Mouse (Mus musculus) megakaryocyte, adult 5-6 weeks (primary cell): ENCODE measurements at regions not wholly inside any gene's neighbourhood (a gene's known extent, or its start where the extent isn't known, plus 50 kb on each side); places are given as distances from the start of the nearest gene placed in this dataset.

Experiments used
- ATAC-seq: 2 replicates; pipeline ENCODE4 v1.8.0; 2016; ENCODE audit warnings: mild to moderate bottlenecking, inconsistent platforms; ENCODE audit not compliant: poor library complexity, severe bottlenecking

GRCm38 (mm10) chr4:9095646-9096045, 856.8 kb upstream of the Car8 start:
- no peak for ATAC-seq

- ATAC-seq = no peak
Measured at GRCm38 (mm10) chr4:9094522-9094921, 855.7 kb upstream of the Car8 start.

GRCm38 (mm10) chr4:9094076-9094475, 855.2 kb upstream of the Car8 start:
- no peak for ATAC-seq

- ATAC-seq = no peak
Measured at GRCm38 (mm10) chr4:9083526-9083925, 844.7 kb upstream of the Car8 start.

- ATAC-seq = no peak
Measured at GRCm38 (mm10) chr4:9081701-9082562, 843.1 kb upstream of the Car8 start.

DNA sequence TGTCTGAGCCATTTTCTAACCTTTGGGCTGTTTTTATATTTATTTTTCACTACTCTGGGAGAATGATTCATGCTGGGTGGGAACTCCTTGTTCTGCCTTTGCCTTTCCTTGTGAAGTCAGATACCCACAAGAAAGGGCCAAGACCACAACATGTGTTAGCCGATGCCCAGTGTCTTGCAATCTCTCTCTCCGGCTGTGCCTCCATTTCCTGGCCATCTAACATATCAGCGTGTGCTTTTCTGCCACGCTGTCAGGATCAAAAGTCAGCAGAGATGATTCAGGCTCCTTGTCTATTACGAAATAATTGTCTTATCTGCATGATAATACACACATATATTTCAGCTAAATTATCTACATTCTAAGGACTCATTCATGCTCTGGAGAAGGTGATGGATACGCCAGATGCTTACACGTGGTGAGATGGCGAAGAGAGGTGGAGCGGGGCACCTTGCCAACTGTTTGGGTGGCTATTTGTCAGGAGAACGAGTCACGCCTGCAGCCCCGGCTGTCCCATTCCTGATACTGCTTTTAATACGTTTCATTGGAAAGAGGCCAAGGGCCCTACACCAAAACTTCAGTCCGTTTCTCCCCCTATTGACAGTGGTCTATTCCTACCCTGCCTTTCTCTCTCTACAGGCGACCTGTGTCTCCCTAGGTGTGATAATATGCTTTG, 842.1 kb upstream of the Car8 start:
- ATAC-seq = no peak

- ATAC-seq = no peak
Measured at GRCm38 (mm10) chr4:9079828-9080245, 841.0 kb upstream of the Car8 start.

GRCm38 (mm10) chr4:9074447-9074846, 835.6 kb upstream of the Car8 start:
- ATAC-seq = no peak

GRCm38 (mm10) chr4:9073736-9074428, 835.0 kb upstream of the Car8 start:
- no peak for ATAC-seq

DNA sequence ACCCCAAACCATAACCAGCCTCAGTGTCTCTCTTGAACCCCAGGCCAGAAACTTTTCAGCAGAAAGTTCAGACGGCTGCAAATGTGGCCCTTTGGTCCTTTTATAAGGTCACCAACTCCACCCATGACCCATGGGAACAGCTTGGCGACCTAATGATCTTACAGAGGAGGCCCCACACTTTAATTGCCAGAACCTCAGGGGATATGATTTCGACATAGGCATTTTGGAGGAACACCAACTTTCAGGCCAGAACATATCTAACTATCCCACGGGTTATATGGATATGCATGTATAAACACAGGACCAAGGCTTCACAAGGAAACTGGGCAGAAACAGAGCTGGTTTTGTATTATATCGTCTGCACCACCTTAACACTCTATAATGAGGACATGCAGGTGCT, 833.5 kb upstream of the Car8 start:
- ATAC-seq = no peak

GRCm38 (mm10) chr4:9067874-9068273, 829.0 kb upstream of the Car8 start:
- ATAC-seq = no peak

GRCm38 (mm10) chr4:9065981-9066815, 827.4 kb upstream of the Car8 start:
- ATAC-seq = peak; percentile 43

- no peak for ATAC-seq
Measured at GRCm38 (mm10) chr4:9061941-9062340, 823.1 kb upstream of the Car8 start.

DNA sequence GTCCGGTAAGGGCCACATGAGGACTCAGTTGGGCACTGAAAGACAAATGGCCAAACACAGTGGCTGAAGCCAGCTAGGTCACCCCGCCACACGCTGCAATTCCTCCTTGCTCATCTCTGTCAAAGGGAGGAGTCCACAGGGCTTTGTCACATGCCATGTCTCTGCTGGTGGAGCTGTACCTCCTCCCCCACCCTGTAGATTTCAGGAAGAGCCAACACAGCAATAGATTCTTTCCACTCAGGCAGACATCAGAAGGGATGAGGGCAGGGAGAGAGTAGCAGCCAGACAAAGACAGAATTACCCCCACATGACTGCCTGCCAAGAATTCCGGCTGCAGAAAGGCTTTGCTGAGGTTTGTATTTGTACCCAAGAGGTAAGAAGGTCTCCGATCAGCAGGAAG, 821.4 kb upstream of the Car8 start:
- no peak for ATAC-seq

DNA sequence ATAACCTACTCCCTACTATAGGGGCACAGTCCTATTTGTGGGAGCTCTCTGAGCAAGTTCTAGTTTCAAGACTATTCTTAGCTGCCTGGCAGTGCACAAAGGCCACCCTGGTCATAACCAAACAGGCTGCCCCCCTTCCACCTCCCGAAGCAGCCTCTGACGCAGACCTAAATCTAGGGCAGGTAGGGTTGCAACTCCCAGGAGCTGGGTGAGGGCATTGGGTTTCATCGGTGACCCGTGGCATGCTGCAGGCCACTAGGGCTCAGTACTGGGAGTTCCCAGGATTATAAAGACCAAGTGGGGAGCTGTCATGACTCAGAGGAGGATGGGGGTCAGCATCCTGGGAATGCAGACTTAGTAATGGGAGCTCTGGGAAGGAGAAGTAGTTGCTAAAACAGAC, 818.8 kb upstream of the Car8 start:
- ATAC-seq = no peak

GRCm38 (mm10) chr4:9057113-9057512, 818.3 kb upstream of the Car8 start:
- no peak for ATAC-seq

GRCm38 (mm10) chr4:9055876-9056275, 817.0 kb upstream of the Car8 start:
- no peak for ATAC-seq

DNA sequence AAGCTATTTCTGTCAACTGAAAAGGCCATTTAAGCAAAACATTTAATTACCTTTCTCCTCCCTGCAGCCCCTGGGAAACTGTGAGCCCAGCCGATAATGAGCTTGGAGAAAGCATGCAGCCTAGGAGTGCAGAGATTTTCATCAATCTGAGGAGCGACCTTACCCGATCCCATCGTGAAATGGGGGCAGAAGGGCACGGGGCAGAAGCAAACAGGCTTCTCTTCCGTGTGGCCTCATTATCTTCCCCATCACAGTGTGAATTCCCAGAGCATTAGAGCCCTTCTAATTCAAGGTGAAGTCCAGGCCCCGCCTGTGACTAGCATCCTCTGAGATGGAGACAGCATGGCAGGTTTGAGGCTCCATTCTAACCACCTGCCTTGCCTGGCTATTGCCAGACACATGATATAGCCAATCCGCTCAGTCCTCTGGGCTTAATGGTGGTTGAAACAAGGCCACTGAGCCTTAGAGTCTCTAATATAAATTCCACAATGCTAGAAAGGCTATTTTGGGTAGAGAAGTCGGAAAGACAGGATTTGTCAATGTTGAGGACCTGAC, 816.5 kb upstream of the Car8 start:
- no peak for ATAC-seq

GRCm38 (mm10) chr4:9048817-9049216, 810.0 kb upstream of the Car8 start:
- ATAC-seq = no peak

DNA sequence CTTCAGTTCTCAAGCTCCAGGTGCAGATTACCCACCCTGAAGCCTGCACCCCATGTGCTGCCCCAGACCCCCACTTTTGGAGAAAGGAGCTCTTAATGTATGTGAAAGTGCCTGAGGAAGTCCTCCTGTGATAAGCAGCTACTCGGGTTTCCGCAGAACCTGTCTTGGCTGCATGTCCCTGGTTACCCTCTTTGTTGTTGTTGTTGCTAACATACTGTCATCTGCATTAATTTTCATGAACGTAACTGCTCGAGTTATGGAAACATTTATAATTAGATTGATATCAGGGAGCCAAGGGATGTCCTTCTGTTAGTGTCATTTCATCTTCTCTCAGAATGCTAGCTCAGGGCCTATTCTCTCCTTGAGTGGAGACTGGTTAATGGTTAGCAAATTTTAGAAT, 808.3 kb upstream of the Car8 start:
- ATAC-seq = no peak

DNA sequence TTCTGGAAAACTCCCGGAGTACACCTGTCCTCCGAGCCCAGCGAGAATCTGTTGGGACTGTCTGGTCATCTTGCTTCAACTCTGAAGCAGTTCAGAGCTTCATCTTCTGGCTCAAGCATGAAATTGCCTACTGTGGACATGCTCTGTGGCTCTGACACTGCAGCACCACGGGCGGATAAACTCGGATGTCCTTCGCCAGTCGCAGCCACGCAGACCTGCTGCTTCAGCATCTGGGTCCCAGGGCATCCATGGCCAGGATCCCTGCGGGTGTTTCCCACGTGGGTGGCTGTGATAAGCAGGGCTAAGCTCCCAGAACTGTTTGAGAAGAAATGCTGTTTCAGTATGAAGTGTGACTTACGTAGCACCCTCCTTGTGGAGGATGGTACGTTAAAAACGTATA, 807.6 kb upstream of the Car8 start:
- no peak for ATAC-seq
